Mouse (Mus musculus) R1 (cell line): ENCODE data around the gene Lrrfip2.

ENCODE experiments used
- DNase-seq: peaks from one replicate; pipeline ENCODE4 v3.0.0-alpha.2; 2018; ENCODE audit warnings: low read depth, low spot score

The Lrrfip2 gene

DNA sequence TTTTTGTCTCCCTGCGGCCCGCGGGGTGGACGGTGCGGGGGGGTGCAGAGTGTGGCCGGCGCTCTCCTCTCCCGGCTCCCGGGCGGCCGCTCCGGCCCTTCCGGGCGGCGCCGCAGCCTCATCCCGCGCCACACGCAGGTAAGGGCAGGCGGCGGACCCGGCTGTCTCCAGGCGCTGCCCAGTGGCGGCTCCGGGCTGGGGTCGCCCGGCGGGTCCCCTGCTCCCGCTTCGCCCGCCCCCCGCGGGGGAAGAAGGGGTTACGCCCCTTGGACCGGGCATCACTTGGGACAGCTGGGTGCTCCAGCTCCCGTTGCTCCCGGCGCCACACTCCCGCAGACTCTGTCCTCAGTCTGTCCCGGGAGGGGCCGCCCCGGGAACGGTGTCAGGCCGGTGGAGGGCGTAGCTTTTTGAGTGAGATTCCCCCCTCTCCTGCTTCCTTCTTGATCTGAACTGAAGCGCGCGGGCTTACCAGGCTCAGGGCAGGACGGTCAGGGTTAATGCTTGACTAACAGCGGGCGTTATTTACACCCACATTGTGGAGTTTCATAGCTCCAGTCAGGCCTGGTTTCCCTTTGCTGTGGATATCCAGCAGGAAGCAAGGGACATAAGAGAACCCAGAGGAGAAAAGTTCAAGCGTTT lies 979 bp downstream of the Lrrfip2 start:
- peak; percentile 72 for DNase-seq

DNA sequence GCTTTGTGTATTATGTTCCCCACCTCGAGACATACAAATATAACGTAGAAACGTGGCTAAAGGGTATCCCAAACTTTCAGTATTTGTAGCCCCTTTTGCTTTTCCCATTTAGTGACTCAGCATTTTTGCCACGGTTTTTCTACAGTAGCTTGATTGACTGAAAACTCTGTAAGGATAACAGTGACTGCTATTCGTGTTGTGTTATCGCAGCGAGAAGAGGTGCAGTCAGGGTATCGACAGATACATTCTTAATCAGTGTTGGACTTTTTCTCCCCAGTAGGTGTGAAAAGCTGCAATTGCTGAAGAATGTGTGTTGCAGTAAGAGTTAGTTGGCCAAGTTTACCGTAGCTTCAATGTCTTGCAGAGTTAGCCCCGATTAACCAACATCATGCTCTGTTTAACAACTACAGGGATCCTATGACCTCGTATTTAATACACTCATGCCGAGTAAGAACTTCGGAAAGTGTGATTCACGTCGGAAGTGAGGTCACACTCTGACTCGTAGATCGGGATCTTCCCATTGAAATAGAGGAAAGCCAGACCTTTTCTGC lies 1.6 kb downstream of the Lrrfip2 start:
- DNase-seq, result peak; percentile 21

DNA sequence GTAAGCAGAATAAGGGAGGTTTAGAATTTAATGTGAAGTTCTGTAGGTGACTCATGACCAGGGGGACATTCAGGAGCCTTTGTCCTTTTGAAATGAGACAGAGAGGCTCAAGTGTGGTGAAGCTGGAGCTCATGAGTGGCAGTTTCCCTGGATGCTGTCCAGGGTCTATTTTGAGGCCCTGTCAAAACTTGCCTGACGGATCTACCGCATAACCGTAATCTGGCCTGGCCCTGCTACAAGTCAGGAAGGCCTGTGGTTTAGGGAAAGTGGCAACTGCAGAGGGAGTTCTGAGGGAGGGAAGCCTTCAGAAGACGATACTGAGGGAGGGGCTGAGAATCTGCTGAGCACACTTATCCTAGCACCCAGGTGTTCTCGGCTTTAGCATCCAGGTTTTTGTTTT lies 5.1 kb downstream of the Lrrfip2 start:
- DNase-seq, result no peak

DNA sequence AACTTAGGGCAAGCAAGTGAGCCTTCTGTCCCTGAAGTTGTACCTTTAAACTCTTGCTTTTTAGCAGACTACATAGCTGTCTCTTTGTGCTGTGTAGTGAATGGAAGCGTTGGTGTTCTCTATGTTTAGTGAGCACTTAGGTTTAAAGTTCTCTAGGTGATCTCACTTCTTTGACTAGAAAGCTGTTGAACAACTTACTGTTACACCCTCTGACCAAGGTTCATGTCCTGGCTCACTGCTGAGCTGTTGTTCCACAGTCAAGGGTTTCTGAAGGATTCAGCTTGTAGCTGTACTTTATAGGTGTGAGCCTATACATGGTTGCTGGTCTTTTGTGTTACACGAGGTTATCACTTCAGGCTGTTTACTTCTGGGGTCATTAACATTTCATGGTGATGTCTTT lies 5.9 kb downstream of the Lrrfip2 start:
- no peak for DNase-seq

DNA sequence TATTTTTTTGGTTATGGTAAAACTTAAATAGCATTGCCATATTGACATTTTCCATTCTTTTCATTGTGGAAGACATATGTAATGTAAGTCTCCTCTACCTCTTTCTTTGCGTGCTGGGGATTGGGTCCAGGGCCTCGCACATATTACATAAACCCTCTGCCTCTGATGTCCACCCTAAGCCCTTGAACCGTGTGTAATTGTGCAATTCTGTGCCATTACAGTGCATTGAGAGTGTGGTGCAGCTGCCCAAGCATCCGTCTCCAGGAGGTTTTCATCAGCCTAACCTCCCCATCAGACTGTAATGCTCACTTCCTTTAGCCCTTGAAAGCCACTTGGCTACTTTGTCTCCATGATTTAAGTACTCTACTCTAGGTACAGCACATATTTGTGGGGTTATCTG lies 7.0 kb downstream of the Lrrfip2 start:
- no peak for DNase-seq

DNA sequence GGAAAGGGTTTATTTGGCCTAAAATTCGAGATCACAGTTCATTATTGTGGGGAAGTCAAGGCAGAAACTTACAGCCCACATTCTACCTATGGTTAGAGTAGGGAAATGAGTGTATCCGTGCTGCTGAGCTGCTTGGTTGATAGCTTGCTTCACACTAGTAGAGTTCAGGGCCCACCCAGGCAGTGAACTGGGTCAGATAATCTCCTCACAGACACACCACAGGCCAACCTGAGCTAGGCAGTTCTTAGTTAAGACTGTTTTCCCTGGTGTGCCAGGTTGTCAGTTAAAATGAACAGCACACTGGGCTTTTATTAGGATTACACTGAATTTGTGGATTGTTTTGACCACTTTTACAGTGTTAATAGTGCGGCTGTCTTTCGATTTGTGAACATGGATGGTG lies 9.3 kb downstream of the Lrrfip2 start:
- DNase-seq, result no peak

DNA sequence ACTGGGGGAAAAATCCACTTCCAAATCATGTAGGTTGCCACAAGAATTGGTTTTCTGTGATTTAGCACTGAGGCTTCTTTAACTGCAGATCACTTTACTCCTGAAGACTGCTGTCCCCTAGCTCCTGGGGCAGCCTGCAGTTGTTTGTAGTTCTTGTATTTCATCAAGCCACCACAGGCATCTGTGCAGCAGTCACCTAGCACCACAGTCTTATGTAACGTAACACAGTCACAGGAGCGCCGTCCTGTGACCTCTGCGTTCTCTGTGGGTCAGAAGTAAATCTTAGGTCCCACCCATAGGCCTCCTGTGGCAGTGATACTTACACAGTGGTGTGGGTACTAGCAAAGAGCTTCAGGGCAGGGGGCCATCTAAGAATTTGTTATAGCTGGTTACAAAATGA lies 10.4 kb downstream of the Lrrfip2 start:
- DNase-seq, result peak; percentile 10

DNA sequence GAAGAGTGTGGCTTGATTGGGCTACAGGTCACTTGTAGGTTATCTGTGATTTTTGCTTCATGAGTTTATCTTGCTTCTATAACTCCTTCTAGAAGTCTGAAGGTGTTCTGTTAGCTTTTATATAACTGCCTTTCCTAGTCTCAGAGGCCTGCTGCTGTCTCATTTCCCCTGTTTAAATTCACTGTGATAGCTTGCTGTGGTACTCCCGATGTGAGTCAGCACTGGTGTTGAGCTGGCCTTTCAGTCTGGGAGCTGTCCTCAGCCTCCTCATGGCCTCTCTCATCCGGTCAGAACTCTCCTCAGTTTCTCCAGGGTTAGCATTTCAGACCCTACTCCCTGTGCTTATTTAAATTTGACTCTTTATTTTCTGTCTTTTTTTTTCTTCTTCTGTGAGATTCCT lies 12.7 kb downstream of the Lrrfip2 start:
- DNase-seq, result no peak

DNA sequence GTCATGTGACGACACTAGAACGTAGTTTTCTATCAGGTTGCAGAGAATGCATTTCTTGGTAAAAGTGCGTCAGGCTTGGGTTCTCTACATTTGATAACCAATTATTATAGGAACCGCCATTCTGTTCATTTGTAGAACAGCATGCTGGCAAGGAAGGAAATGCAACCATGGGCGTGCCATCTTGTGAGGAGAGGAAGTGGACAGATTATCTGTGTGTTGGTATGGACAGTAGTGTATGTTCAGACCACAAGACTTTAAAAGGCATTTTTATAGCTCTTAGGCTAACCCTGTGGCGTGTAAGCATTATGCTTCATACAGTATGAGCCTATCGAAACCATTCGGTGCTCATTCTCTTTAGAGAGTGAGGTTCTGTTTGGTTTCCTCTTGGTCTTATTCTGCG lies 20.8 kb downstream of the Lrrfip2 start:
- no peak for DNase-seq

DNA sequence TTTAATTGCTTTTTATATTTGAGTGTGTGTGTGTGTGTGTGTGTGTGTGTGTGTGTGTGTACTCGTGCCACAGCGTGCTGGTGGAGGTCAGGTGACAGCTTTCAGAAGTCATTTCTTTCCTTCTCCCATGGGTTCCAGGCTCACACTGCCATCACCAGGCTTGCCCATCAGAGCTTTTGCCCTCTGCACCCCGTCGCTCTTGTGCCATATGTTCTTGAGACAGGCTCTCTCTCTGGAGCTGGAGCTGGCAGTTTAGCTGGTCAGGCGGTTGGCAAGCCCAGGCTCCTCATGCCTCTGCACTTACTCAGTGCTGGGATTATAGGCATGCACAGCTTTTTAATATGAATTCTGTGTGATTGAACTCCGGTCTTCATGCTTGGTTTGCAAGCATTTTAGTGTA lies 25.3 kb downstream of the Lrrfip2 start:
- DNase-seq, result no peak

DNA sequence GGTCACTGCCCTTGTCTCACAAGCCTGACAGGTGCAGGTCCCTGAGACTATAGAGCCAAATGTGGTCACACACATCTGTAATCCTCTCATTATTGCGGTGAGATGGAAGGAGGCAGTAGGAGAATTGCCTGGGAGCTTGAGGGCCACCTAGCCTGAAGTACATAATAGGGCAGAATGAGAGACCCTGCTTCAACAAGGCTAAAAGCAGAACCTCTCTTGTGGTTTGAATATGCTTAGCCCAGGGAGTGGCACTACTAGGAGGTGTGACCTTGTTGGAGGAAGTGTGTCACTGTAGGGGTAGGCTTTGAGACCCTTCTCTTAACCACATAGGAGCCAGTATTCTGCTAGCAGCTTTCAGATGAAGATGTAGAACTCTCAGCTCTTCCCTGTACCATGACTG lies 26.0 kb downstream of the Lrrfip2 start:
- DNase-seq, result no peak

DNA sequence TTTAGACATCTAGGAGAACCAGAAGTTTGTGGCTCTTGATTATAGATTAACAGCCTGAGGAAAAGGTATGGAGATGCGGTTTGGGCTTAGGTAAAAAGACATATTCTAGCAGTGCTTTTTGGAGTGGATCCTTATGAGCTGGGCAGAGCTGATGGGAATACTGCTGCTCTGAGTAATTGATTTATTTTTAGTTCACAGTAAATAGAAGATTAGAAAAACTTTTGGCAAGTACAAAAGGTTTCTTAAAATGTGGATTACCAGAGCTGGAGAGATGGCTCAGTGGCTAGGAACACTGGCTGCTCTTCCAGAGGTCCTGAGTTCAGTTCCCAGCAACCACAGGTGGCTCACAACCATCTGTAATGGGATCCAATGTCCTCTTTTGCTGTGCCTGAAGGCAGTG lies 27.3 kb downstream of the Lrrfip2 start:
- DNase-seq, result no peak

DNA sequence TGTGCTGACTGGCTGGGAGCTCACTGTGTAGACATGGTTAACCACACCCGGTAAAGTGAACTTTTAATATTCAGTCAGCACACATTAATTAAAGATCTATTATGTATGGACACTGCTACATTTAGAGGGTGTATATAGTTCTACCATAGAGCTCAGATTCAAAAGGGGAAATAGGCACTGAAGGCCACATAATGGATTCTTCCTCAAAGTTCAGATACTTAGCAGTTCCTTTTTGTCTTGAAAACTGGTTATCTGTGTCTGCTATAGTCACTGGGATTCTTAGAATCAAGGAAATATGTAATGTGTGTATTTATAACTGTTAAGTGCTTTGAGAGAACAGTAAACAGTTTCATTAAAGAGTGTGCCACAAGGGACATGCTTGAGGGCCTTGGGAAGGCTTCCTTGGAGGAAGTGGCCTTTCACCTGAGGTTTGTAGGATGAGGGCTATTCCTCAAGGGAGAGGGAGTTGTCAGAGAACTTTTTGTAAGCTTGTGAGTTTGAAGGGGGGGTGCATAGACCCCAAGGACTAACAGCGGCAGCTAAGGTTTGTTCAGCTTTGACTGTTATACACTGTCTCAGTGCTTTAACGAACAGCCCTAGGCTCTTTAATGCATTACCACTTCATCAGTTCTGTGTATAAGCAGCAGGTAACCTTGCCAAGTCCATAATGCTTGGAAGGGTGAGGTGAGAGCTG lies 28.3 kb downstream of the Lrrfip2 start:
- DNase-seq, result no peak

DNA sequence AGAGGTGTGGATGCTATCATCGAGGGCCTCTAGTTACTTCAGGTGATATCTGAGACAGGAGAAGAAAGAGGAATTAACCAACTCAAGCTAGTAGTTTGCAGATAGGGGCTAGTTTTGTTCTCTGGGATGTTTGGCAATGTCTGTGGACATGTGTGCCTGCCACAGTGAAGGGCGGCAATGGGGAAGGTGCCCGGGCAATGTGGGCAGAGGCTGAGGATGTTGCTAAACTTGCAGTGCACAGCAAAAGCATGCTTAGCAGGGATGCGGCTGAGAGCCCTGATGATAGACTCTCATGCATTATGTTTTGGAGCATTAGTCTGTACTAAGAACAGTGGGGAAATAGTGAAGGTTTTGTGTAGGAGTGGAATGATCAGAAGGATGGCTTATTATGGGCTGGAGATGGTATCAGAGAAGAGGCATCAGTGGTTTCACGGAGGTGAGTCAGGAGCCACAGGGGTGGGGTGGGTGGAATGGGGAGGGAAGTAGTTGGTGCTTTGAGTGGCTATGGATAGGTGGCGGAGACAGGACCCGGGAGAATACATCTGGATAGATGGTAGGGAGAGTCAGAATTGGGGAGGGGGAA lies 28.9 kb downstream of the Lrrfip2 start:
- DNase-seq, result no peak

DNA sequence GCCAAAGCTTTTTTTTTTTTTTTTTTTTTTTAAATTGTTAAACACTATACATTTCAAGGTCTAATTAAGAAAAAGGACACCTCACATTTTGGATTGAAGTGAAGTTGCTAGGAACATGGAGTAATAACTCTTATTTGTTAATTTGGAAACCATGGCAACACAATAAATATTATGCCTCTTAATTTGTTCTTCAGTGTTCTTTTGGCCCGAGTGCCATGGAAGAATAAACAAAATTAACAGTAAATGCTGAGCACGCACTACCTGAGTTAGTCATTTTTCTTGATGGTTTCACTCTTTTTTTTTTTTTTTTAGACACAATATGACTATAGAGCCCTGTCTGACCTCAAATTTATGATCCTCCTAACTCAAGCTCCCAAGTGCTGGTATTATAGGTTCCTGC lies 30.6 kb downstream of the Lrrfip2 start:
- DNase-seq, result no peak

DNA sequence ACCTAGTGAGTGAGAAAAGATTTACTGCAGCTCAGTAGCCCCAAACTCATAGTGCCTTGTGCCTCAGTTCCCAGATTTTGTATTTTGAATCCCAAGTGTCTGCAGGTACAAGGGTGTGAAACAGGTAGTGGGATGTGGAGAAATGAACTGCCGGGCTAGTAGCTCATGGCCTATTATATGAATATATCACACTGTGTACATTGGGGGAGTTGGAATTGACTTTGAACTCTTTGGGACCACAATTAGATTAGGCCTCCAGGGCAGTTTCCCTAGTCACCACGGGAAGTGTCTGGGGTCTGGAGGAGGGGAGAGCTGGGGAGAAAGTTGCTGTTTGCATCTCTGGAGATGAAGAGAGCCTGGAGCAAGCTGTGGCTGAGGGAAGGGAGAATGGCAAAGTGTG lies 31.0 kb downstream of the Lrrfip2 start:
- DNase-seq, result no peak

DNA sequence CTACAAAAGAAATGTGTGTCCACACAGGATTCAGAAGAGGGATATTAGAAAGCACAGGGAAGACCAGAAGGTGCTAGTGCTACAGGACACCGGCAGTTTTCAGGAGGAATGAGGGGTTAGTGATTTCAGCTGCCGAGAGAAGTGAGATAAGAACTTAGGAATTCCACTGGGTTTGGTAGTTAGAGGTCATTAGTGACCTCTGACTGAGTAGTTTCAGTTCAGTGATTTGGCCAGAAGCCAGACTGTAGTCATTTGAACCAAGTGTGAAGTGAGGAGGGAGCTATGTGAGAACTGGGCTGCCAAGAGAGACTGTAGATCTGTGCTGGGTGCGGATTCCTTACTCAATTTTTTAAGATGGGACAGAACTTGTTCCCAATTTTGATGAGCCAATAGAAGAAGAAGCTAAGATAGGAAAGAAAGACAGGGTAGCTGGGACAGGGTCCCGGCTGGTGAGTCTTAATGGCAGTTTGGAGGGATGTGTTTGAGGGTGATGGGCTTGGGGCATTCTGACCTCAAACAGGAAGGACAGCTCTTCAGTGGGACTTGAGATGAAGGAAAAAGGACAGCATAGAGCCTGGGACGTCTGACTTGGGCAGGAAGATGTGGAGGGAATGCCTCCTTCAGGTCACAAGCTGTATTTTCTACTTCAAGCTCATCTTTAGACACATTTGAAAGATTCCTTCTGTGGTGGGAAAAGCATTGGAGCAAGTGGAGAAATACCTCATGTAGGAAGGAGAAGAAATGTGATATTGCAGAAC lies 32.0 kb downstream of the Lrrfip2 start:
- peak; percentile 28 for DNase-seq

DNA sequence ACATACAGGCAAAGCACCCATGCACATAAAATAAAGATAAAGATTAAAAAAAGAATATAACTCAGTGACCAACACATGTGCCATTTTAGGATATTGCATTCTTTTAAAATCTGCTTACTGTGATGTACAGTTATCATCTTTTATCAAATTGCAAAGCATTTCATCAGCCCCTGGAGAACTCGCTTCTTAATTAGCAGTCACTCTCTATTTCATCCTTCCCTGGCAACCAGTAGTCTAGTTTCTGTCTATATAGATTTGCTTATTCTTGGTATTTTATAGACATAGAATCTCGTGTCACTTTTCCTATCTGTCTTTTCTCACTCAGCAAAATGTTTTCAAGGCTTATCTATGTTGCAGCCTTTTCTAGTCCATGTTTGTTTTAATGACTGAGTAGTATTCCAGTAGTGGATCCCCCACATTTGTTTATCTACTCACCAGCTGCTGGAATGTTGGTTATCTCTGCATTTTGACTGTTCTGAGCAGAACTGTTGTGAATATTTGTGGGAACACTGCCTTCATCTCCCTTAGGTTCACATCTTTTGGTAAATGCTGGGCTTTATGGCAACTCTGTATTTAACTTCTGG lies 35.0 kb downstream of the Lrrfip2 start:
- DNase-seq, result no peak

DNA sequence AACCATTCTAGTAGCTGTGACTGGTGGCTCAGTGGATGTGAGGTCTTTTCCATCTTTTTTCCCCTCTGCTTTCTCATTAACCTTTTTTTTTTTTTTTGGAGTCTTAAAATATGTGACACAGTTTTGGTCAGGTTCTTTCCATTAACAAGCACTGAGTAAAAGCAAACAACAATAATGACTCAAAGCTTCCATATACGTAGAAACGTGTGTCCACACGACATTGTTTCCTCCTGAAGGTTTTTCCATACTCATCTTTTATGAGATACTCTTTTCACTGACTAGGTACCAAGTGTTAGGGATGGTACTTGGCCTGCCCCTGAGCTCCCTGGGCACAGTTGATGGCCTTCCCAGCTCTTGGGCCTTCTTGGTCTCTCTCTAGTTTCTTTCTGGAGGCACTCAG lies 35.6 kb downstream of the Lrrfip2 start:
- DNase-seq, result no peak

DNA sequence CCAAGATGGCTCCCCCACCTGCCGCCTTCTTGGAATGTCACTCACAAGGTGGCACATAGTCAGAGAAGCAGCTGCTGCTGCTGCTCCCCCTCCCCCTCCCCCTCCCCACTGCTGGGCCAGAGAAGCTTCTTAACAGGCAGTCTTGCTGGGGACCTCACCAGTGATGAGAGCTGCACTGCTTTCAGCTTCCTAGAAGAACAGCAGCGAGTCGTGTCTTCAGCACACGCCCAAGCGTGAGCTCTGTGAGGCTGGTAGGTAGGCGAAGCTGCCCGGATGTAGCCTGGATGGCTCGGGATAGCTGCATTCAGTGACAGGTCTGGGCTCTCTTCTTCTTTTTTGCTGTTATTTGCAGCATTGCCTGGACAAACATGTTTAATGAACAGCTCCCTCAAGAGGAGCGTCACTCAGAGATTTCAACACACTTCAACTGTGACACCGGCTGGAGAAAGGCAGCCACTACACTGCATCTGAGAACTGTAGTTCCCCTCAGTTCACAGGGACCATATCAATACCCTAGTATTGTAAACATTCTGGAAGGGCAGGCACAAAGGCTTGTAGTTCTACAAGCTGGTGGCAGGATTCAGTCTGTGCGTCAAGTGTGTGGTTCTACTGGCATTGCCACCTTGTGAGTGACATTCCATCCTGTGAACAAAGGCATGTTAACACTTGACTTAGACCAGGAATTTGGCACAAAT lies 38.5 kb downstream of the Lrrfip2 start:
- no peak for DNase-seq

DNA sequence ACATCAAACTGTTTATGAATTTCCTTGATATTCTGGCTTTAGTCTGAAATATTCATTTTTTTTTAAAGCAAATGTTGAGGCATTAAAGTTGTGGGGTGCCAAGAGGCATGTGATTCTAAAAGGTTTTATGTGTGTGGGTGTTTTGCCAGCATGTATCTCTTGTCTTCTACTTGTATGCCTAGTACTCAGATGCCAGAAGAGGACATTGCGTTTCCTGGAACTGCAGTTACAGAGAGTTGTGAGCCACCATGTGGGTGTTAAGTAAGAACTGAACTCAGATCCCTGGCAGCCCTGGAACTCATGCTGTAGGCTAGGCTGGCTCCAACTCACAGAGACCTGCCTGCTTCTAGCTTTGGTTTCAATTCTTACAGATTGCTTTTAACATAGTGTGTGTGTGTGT lies 42.2 kb downstream of the Lrrfip2 start:
- no peak for DNase-seq
